Mouse (Mus musculus) liver, embryonic 11.5 days (tissue): ENCODE data around the gene Zmiz1. TPM values are rescaled to one million over a fixed set of nuclear protein-coding genes. Genes with fewer than 3 reads are reported as not detected.
A peak's percentile ranks its signal among the peaks of the same experiment; 100 is the strongest.

ENCODE experiments used
- ATAC-seq: fragments of 200-750 bp; cut with Nextera tagmentation; replicated peaks from 2 replicates; pipeline ENCODE4 v1.8.0; 2017; ENCODE audit warnings: moderate number of reproducible peaks, mild to moderate bottlenecking, moderate TSS enrichment, moderate library complexity; ENCODE audit not compliant: low FRiP score
- DNase-seq: peaks from one replicate; pipeline ENCODE4 v3.0.0-alpha.2; 2017; ENCODE audit warnings: low spot score
- H3K27ac ChIP-seq: fragments of 300-500 bp; sonication (generic); 2 replicates; pipeline ENCODE4 v1.5.1; 2014; ENCODE audit warnings: mild to moderate bottlenecking, low read depth, low read length, control low read depth
- H3K27me3 ChIP-seq: fragments of 300-500 bp; sonication (generic); replicated peaks from 2 replicates; pipeline ENCODE4 v1.6.1; 2014; ENCODE audit warnings: low read length, mixed read lengths; ENCODE audit not compliant: control insufficient read depth, insufficient read depth
- H3K36me3 ChIP-seq: fragments of 300-500 bp; sonication (generic); 2 replicates; pipeline ENCODE4 v1.6.1; 2014; ENCODE audit warnings: mild to moderate bottlenecking, low read length, moderate library complexity, mixed read lengths; ENCODE audit not compliant: control insufficient read depth, insufficient read depth
- H3K4me1 ChIP-seq: fragments of 300-500 bp; sonication (generic); replicated peaks from 2 replicates; pipeline ENCODE4 v1.6.1; 2014; ENCODE audit warnings: low read length, mixed read lengths; ENCODE audit not compliant: control insufficient read depth, insufficient read depth
- H3K4me2 ChIP-seq: fragments of 300-500 bp; sonication (generic); 2 replicates; pipeline ENCODE4 v1.6.1; 2014; ENCODE audit warnings: mild to moderate bottlenecking, control low read depth, moderate library complexity
- H3K4me3 ChIP-seq: fragments of 300-500 bp; sonication (generic); 2 replicates; pipeline ENCODE4 v1.5.1; 2014; ENCODE audit warnings: low read depth, low read length, control low read depth
- H3K9ac ChIP-seq: fragments of 300-500 bp; sonication (generic); 2 replicates; pipeline ENCODE4 v1.6.1; 2014; ENCODE audit warnings: low read depth, low read length, control low read depth
- H3K9me3 ChIP-seq: fragments of 300-500 bp; sonication (generic); 2 replicates; pipeline ENCODE4 v1.6.1; 2016; ENCODE audit warnings: low read length, inconsistent platforms, mixed read lengths; ENCODE audit not compliant: control insufficient read depth
- WGBS: fragments of 180-500 bp; shearing (Covaris S2); extraction: QIAGEN DNeasy Blood & Tissue Kit; methylation state at CpG from one replicate; pipeline ENCODE4 v1.1.7; 2014; 5-methylcytosine and 5-hydroxymethylcytosine counted together
- polyA plus RNA-seq: library from polyadenylated mRNA; unstranded; fragments of >200 nt; fragmentation: Nextera tagmentation; extraction: Ambion mirVana; gene quantifications from 2 replicates; pipeline ENCODE4 v1.2.1, GENCODE M21; 2014

Zmiz1 gene
- polyA plus RNA-seq, 1 experiment from 2014 or later = 31.0 TPM

DNA sequence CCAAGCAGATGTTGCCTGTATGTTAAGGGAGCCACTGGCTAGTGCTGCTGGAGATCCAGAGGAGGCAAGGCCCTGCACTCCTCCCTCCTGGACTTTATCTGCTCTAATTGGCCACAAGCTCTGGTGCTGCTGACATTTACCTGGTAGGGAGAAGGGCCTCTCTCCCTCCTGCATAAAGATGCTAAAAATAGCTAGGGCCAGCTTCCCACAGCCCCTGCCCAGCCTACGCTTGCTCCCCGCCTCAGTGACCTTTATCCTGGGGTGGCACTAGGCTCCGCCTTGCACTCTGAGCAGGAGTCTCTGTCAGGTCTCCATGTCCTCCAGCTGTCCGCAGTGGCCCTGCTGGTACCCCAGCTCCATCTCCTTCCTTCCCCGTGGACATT lies 49.8 kb downstream of the Zmiz1 start:
- DNase-seq (no peak), ATAC-seq (no peak)
- 69% methylated on average over 5 of the region's 5 CpGs for WGBS
- Histone ChIP-seq H3K4me1 (peaks cover 66% of the 10 kb centered on the region), H3K27ac (peak overlapping the region; percentile 13; the same call in 1 of the 2 replicates), H3K4me3 (no peak overlapping the region), H3K27me3 (no peaks in the 10 kb centered on the region), H3K36me3 (peaks cover 8% of the 10 kb centered on the region; the same call in 1 of the 2 replicates), H3K4me2 (no peak overlapping the region), H3K9me3 (no peaks in the 10 kb centered on the region), H3K9ac (no peak overlapping the region)

DNA sequence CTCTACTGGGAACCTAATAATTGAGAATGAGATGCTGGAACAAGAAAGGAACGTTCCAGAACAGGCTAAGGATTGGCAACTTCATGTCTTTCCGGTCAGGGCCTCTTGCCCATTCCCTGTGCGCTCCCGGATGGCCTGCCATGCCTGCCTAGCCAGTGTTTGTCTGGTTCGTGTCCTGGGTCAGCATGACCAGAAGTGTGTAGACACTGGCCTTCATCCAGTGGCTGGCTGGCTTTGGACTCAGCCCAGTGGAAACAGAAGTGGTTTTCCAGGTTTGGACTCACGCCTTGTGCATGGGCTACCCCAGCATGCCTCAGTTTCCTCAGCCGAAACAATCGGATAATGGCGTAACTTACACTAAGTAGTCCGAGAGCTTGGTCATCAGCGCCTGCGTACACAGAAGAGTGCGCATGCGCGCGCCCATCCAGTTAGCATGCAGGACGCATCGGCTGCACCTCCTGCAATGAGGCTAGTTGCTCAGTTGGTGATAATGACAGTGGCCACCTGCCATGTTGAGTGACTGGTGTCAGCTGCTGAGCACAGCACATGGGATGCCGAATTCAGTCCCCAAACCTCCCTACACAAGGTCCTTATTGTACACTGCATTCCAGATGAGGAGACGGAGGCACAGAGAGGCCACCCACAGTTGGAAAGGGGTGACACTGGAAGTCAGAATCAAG lies 50.6 kb downstream of the Zmiz1 start:
- H3K9me3 ChIP-seq = no peaks in the 10 kb centered on the region
- H3K27ac ChIP-seq = no peak overlapping the region
- 0 out of 2 replicates have a peak, but pooled peaks cover 2% of the 10 kb centered on the region for H3K36me3 ChIP-seq
- no peak for DNase-seq
- peaks cover 66% of the 10 kb centered on the region for H3K4me1 ChIP-seq
- H3K4me2 ChIP-seq = no peak overlapping the region
- H3K4me3 ChIP-seq = no peak overlapping the region
- no peak for ATAC-seq
- 92% methylated on average over 20 of the region's 20 CpGs for WGBS
- H3K27me3 ChIP-seq = no peaks in the 10 kb centered on the region
- H3K9ac ChIP-seq = no peak overlapping the region

DNA sequence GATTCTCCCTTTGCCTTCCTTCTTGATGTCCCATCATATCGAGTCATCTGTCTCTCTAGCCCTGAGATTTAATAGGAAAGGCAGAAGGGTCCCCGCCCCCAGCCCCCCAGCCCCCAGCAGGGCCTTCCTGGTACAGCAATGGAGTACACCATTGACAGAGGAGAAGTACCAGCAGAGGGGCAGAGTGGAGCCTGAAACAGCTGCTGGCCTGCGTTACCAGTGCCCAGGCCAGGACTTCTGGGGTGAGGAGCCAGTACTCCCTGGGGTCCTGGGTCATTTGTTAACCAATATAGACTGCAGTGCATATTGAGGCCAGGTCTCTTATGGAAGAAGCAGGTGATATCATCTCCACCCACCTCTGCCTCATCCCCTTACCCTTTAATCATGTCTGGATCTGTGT lies 51.4 kb downstream of the Zmiz1 start:
- Histone ChIP-seq H3K4me1 (peaks cover 66% of the 10 kb centered on the region), H3K27ac (no peak overlapping the region), H3K27me3 (no peaks in the 10 kb centered on the region), H3K9me3 (no peaks in the 10 kb centered on the region), H3K4me3 (no peak overlapping the region), H3K36me3 (0 out of 2 replicates have a peak, but pooled peaks cover 1% of the 10 kb centered on the region), H3K4me2 (no peak overlapping the region), H3K9ac (no peak overlapping the region)
- DNase-seq (no peak), ATAC-seq (no peak)
- WGBS = 76% methylated on average over 3 of the region's 3 CpGs

DNA sequence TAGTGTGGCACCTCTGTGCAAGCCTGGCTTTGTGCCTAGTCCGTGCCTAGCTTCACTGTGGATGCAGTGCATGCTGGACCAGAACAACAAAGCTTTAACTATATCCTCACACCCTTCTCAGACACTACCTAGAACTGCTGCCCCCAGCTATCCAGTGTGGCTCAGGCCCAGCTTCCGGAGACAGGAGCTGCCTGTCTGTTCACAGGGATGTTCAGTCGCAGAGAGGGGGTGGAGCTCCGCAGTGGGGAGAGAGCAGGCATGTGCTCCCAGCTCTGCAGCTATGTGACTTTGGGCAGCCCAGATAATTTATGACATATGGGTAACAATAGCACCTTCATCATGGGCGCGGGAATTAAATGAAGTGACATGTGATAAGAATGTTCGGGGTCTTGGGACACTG lies 52.0 kb downstream of the Zmiz1 start:
- no peak overlapping the region for H3K4me2 ChIP-seq
- H3K9me3 ChIP-seq = no peaks in the 10 kb centered on the region
- H3K27ac ChIP-seq = no peak overlapping the region
- H3K36me3 ChIP-seq = no peaks in the 10 kb centered on the region
- ATAC-seq (no peak; the same call in 1 of the 2 replicates), DNase-seq (no peak)
- H3K9ac ChIP-seq = no peak overlapping the region
- no peaks in the 10 kb centered on the region for H3K27me3 ChIP-seq
- 53% methylated on average over 7 of the region's 7 CpGs for WGBS
- H3K4me1 ChIP-seq = peaks cover 66% of the 10 kb centered on the region
- H3K4me3 ChIP-seq = no peak overlapping the region

DNA sequence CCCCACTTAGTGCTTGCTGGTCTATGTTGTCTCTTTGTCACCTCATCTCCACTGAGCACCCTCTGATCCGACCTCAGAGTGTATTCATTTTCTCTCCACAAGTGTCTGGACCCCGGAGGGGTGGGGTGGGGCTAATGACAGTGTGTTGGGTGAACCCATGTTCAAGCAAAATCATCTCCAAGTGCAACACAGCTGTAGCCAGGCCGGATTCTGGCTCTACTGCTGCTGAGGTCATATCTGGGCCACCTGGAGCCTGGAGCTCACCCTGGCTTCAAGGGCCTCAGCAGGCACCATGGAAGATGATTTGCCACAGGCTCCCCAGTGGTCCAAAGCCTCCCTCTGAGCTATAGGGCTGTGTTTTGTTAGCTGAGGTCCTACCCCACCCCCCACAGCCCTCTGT lies 52.6 kb downstream of the Zmiz1 start:
- DNase-seq = no peak
- ATAC-seq = no peak
- 55% methylated on average over 3 of the region's 3 CpGs for WGBS
- H3K27me3 ChIP-seq = no peaks in the 10 kb centered on the region
- no peaks in the 10 kb centered on the region for H3K36me3 ChIP-seq
- H3K9ac ChIP-seq = no peak overlapping the region
- H3K27ac ChIP-seq = no peak overlapping the region
- H3K4me2 ChIP-seq = no peak overlapping the region
- no peak overlapping the region for H3K4me3 ChIP-seq
- peaks cover 72% of the 10 kb centered on the region for H3K4me1 ChIP-seq
- H3K9me3 ChIP-seq = no peaks in the 10 kb centered on the region

DNA sequence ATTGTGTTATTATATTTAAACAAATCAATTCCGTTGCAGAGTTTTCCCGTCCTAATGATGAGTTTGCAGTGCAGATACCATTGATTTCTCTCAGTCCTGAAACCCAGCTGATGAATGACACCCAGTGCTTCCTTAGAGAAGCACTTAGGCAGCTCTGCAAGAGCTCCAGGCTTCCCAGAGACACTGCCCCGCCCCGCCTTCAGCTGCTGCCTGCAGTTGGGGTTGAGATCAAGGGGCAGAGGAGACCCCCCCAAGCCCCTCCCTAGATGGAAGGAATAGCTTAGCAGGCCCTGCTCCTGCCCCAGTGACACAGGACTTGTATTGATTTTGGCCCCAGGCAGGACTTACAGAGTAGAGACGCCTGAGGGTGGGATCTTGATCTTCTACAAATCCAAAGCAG lies 53.0 kb downstream of the Zmiz1 start:
- Histone ChIP-seq H3K9ac (no peak overlapping the region), H3K9me3 (no peaks in the 10 kb centered on the region), H3K27ac (no peak overlapping the region), H3K36me3 (no peaks in the 10 kb centered on the region), H3K4me3 (no peak overlapping the region), H3K4me2 (no peak overlapping the region), H3K4me1 (peaks cover 76% of the 10 kb centered on the region), H3K27me3 (no peaks in the 10 kb centered on the region)
- ATAC-seq = no peak
- 39% methylated on average over 5 of the region's 5 CpGs for WGBS
- DNase-seq = no peak

DNA sequence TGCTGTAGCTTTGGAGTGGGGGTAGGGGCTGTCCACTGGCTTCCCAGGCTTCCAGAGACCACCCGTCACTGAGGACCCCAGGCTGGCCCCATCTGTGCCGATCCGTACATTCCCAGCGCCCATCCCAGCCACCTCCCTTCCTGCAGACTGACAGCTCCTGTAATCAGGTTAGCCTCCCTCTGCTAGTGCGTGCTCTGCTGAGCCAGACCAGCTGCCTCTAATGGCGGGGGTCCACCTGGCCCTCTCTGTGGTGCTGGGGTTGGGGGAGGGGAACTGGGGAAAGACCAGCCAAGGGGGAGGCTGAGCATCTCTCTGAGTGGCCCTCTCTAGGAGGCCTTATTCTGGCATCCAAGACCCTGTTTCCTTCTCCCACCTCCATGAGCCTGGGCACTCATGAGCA lies 53.8 kb downstream of the Zmiz1 start:
- Histone ChIP-seq H3K36me3 (no peaks in the 10 kb centered on the region), H3K4me2 (no peak overlapping the region), H3K4me1 (peaks cover 84% of the 10 kb centered on the region), H3K27me3 (no peaks in the 10 kb centered on the region), H3K27ac (no peak overlapping the region), H3K9me3 (no peaks in the 10 kb centered on the region), H3K4me3 (no peak overlapping the region), H3K9ac (no peak overlapping the region)
- no peak for ATAC-seq
- WGBS = 43% methylated on average over 6 of the region's 6 CpGs
- no peak for DNase-seq

DNA sequence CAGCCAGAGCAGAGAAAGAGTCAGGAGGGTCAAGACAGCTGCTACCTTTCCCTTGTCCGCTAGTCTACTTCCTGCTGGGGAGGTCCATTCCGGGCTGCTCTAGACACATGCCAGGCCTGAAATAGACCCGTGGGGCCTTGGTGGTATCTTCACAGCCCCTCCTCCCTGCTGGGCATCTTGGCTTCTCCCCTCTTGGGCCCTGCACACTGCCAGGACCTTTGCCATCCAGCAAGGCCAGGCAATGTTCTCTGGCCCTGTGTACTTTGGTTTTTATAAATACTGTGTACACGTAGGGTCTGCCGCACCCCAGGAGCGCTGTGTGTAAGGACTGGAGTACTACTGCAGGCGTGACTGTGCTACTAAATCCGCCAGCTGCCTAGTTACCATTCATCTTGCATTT lies 54.5 kb downstream of the Zmiz1 start:
- H3K36me3 ChIP-seq = no peaks in the 10 kb centered on the region
- ATAC-seq (no peak), DNase-seq (no peak)
- H3K27ac ChIP-seq = no peak overlapping the region
- peaks cover 84% of the 10 kb centered on the region for H3K4me1 ChIP-seq
- WGBS = 60% methylated on average over 8 of the region's 8 CpGs
- H3K4me3 ChIP-seq = no peak overlapping the region
- no peaks in the 10 kb centered on the region for H3K27me3 ChIP-seq
- H3K4me2 ChIP-seq = no peak overlapping the region
- no peaks in the 10 kb centered on the region for H3K9me3 ChIP-seq
- H3K9ac ChIP-seq = no peak overlapping the region

DNA sequence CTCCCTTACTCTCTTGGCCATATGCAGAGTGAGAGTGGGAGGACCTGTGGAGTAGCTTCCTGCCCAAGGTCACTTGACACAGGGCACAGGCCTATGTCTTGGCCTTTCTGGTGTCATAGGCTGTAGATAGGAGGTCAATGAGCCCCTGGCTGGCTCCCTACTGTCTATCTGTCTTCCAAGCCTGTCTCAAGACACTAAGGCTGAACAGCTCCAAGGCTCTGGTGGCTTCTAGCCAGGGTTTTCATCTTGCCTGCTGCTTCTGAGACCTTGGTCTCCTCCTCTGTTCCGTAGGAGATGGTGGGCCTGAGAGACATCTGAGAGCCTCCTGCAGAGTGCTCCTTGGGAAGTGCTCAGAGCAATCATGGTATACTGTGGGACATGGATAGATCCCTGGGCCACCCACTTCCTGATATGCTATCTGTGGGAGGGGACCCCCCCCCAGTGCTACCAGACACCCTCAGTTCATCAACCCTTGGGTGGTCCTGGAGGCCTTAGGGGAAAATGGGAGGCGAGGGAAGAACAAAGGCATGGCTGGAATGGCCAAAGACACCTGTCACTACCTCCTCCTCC lies 56.0 kb downstream of the Zmiz1 start:
- Histone ChIP-seq H3K27ac (no peak overlapping the region), H3K27me3 (no peaks in the 10 kb centered on the region), H3K9ac (no peak overlapping the region), H3K4me3 (no peak overlapping the region), H3K9me3 (no peaks in the 10 kb centered on the region), H3K4me2 (no peak overlapping the region), H3K4me1 (peaks cover 87% of the 10 kb centered on the region), H3K36me3 (no peaks in the 10 kb centered on the region)
- WGBS = 57% methylated on average over 2 of the region's 2 CpGs
- DNase-seq (no peak), ATAC-seq (no peak)
